Mouse (Mus musculus) kidney, adult 2 months (tissue): ENCODE data around the gene Taf7l. TPM values are rescaled to one million over a fixed set of nuclear protein-coding genes. Genes with fewer than 3 reads are reported as not detected.

ENCODE experiments used
- DNase-seq: peaks from one replicate; pipeline ENCODE4 v3.0.0; 2021
- H3K27ac ChIP-seq: fragments of 200-500 bp; 2 replicates; pipeline ENCODE4 v1.5.1; 2012; ENCODE audit warnings: low read depth, low read length, control low read depth, inconsistent platforms; ENCODE audit not compliant: insufficient read depth
- H3K27me3 ChIP-seq: fragments of 200-500 bp; replicated peaks from 2 replicates; pipeline ENCODE4 v1.6.1; 2012; ENCODE audit warnings: mild to moderate bottlenecking, moderate library complexity, low read length, inconsistent platforms; ENCODE audit not compliant: control insufficient read depth, insufficient read depth
- H3K36me3 ChIP-seq: fragments of 200-500 bp; 2 replicates; pipeline ENCODE4 v1.6.1; 2012; ENCODE audit warnings: mild to moderate bottlenecking, moderate library complexity, low read length, inconsistent platforms; ENCODE audit not compliant: control insufficient read depth, insufficient read depth
- H3K4me1 ChIP-seq: fragments of 200-500 bp; 2 replicates; pipeline ENCODE4 v1.6.1; 2011; ENCODE audit warnings: low read length; ENCODE audit not compliant: control insufficient read depth, insufficient read depth
- H3K4me3 ChIP-seq: fragments of 200-500 bp; 2 replicates; pipeline ENCODE4 v1.5.1; 2011; ENCODE audit warnings: mild to moderate bottlenecking, low read depth, low read length, control low read depth; ENCODE audit not compliant: insufficient read depth
- CTCF ChIP-seq: fragments of 200-500 bp; conservative IDR thresholded peaks from 2 replicates; pipeline ENCODE4 v1.5.1; 2011; ENCODE audit warnings: low read depth, mild to moderate bottlenecking, control low read depth, low read length, moderate library complexity, mixed read lengths; ENCODE audit not compliant: insufficient read depth, insufficient read length
- POLR2A ChIP-seq: fragments of 200-500 bp; IDR thresholded peaks from one replicate; pipeline ENCODE4 v1.6.1; 2011; ENCODE audit warnings: low read depth, low read length, control low read depth
- WGBS: fragments of 180-500 bp; shearing (Covaris S2); methylation state at CpG from one replicate; pipeline ENCODE4 v1.1.7; 2018; 5-methylcytosine and 5-hydroxymethylcytosine counted together
- polyA plus RNA-seq: library from polyadenylated mRNA; depleted of rRNA; stranded (reverse); fragments of >200 nt; gene quantifications from 2 replicates; pipeline ENCODE4 v1.2.3, GENCODE M21; 2012; rRNA removed

Gene Taf7l
- polyA plus RNA-seq, 1 experiment, result not detected

- 71% methylated on average over 3 of the region's 3 CpGs for WGBS
Measured at GRCm38 (mm10) chrX:134427307-134427706, 49.0 kb downstream of the Taf7l start.

GRCm38 (mm10) chrX:134426819-134427218 is 49.5 kb downstream of the Taf7l start:
- no peak for DNase-seq
- no peak for TF ChIP-seq CTCF
- 76% methylated on average over 6 of the region's 6 CpGs for WGBS
- no peaks in the 10 kb centered on the region for H3K4me1 ChIP-seq
- H3K27ac ChIP-seq, result no peak overlapping the region
- H3K36me3 ChIP-seq, result no peaks in the 10 kb centered on the region
- no peaks in the 10 kb centered on the region for H3K27me3 ChIP-seq
- H3K4me3 ChIP-seq, result no peak overlapping the region

More at GRCm38 (mm10) chrX:134427307-134427706, 49.0 kb downstream of the Taf7l start:
- Histone ChIP-seq H3K4me3 (no peak overlapping the region), H3K27ac (no peak overlapping the region), H3K27me3 (no peaks in the 10 kb centered on the region), H3K36me3 (no peaks in the 10 kb centered on the region), H3K4me1 (no peaks in the 10 kb centered on the region)
- no peak for DNase-seq
- no peak for TF ChIP-seq CTCF
- no peak for TF ChIP-seq POLR2A

GRCm38 (mm10) chrX:134425798-134426197 is 50.5 kb downstream of the Taf7l start:
- no peaks in the 10 kb centered on the region for H3K27me3 ChIP-seq
- H3K27ac ChIP-seq, result no peak overlapping the region
- H3K4me1 ChIP-seq, result no peaks in the 10 kb centered on the region
- no peaks in the 10 kb centered on the region for H3K36me3 ChIP-seq
- no peak overlapping the region for H3K4me3 ChIP-seq
- DNase-seq, result no peak
- WGBS, result 82% methylated on average over 10 of the region's 10 CpGs
- TF ChIP-seq CTCF (no peak), POLR2A (no peak)

- 81% methylated on average over 5 of the region's 5 CpGs for WGBS
- no peak overlapping the region for H3K27ac ChIP-seq
- no peaks in the 10 kb centered on the region for H3K27me3 ChIP-seq
- no peak overlapping the region for H3K4me3 ChIP-seq
- H3K4me1 ChIP-seq, result no peaks in the 10 kb centered on the region
- no peaks in the 10 kb centered on the region for H3K36me3 ChIP-seq
- DNase-seq, result no peak
- no peak for TF ChIP-seq CTCF
- TF ChIP-seq POLR2A, result no peak
Measured at GRCm38 (mm10) chrX:134424263-134424662, 52.0 kb downstream of the Taf7l start.

GRCm38 (mm10) chrX:134420097-134420496 is 56.2 kb downstream of the Taf7l start:
- WGBS, result 85% methylated on average over 5 of the region's 5 CpGs
- no peak for DNase-seq
- Histone ChIP-seq H3K36me3 (no peaks in the 10 kb centered on the region), H3K27ac (no peak overlapping the region), H3K27me3 (no peaks in the 10 kb centered on the region), H3K4me1 (no peaks in the 10 kb centered on the region), H3K4me3 (no peak overlapping the region)
- TF ChIP-seq POLR2A, result no peak
- no peak for TF ChIP-seq CTCF

- Histone ChIP-seq H3K4me3 (no peak overlapping the region), H3K4me1 (no peaks in the 10 kb centered on the region), H3K27ac (no peak overlapping the region), H3K36me3 (no peaks in the 10 kb centered on the region), H3K27me3 (no peaks in the 10 kb centered on the region)
- DNase-seq, result no peak
- TF ChIP-seq POLR2A (no peak), CTCF (no peak)
- 90% methylated on average over 1 of the region's 1 CpGs for WGBS
Measured at GRCm38 (mm10) chrX:134412096-134412495, 64.2 kb downstream of the Taf7l start.

Other genes starting within 250 kb of the Taf7l start
- gene Trmt2b, start 199.5 kb downstream of the Taf7l start, polyA plus RNA-seq, result 18.1 and 20.1 TPM in 2 replicates
- gene Tmem35a, start 181.3 kb downstream of the Taf7l start, polyA plus RNA-seq, result 3.8 and 4.8 TPM in 2 replicates
- 0.09 and 0.23 TPM in 2 replicates for gene Cenpi, start 168.4 kb downstream of the Taf7l start, polyA plus RNA-seq
- gene Drp2, start 71.9 kb downstream of the Taf7l start, polyA plus RNA-seq, result 0.09 and 0.19 TPM in 2 replicates
- gene Timm8a1, start 65.4 kb upstream of the Taf7l start, polyA plus RNA-seq, result 2.5 and 4.9 TPM in 2 replicates
- gene Btk, start 107.1 kb upstream of the Taf7l start, polyA plus RNA-seq, result 0.29 and 0.70 TPM in 2 replicates
- gene Rpl36a, start 109.2 kb upstream of the Taf7l start, polyA plus RNA-seq, result 142 and 219 TPM in 2 replicates
- 2.0 and 2.7 TPM in 2 replicates for gene Gla, start 124.6 kb upstream of the Taf7l start, polyA plus RNA-seq
- 11.8 and 20.5 TPM in 2 replicates for gene Hnrnph2, start 124.7 kb upstream of the Taf7l start, polyA plus RNA-seq
- 0.71 and 1.1 TPM in 2 replicates for gene Armcx4, start 210.0 kb upstream of the Taf7l start, polyA plus RNA-seq
- gene Armcx1, start 241.5 kb upstream of the Taf7l start, polyA plus RNA-seq, result 2.5 and 3.8 TPM in 2 replicates